Mouse (Mus musculus) liver, adult 2 months (tissue): ENCODE measurements at regions not wholly inside any gene's neighbourhood (a gene's known extent, or its start where the extent isn't known, plus 50 kb on each side); places are given as distances from the start of the nearest gene placed in this dataset.

Experiments used
- CTCF ChIP-seq: fragments of 200-500 bp; IDR thresholded peaks from 2 replicates; pipeline ENCODE4 v1.5.1; 2011; ENCODE audit warnings: low read depth, low read length, control low read depth
- POLR2A ChIP-seq: fragments of 200-500 bp; IDR thresholded peaks from 2 replicates; pipeline ENCODE4 v1.6.1; 2011; ENCODE audit warnings: low read length, control low read depth; ENCODE audit not compliant: insufficient read depth; ENCODE audit errors: extremely low read depth

GRCm38 (mm10) chr3:115612859-115613258 is 102.0 kb downstream of the S1pr1 start:
- no peak for TF ChIP-seq CTCF
- no peak for TF ChIP-seq POLR2A
